Mouse (Mus musculus) frontal cortex, adult (tissue): ENCODE results near the gene Olfr295.

ENCODE experiments used
- ATAC-seq: cut with Nextera tagmentation; 2 replicates; pipeline ENCODE4 v1.9.2; 2017; ENCODE audit warnings: mild to moderate bottlenecking, moderate library complexity, mixed read lengths; ENCODE audit not compliant: low TSS enrichment

Gene Olfr295

GRCm38 (mm10) chr7:86583562-86583961 is at the start of gene Olfr295:
TSS of gene Olfr295 (plus strand) at chr7:86583862.
- no peak for ATAC-seq

- ATAC-seq, result no peak
These were observed 32.9 kb downstream of the Olfr295 start, which contains the start of gene Olfr294 for GRCm38 (mm10) chr7:86616543-86616942. TSS of gene Olfr294 (minus strand) at chr7:86616643.
